Mouse (Mus musculus): ENCODE measurements around the gene Rgs2.

GRCm38 (mm10) chr1:143990263-143990662, 13.7 kb downstream of the Rgs2 start:
- TF ChIP-seq CTCF (IDR thresholded peaks at IDR 0.05; ENCODE audit: low read depth, low read length) (no peak), EP300 (IDR thresholded peaks at IDR 0.05; ENCODE audit: insufficient read depth, low read depth, low read length) (no peak), POLR2A (IDR thresholded peaks at IDR 0.05; ENCODE audit: insufficient read depth, low read length) (no peak)
